ENCODE assay signal across 13 mouse cellular contexts in the genomic region with DNA sequence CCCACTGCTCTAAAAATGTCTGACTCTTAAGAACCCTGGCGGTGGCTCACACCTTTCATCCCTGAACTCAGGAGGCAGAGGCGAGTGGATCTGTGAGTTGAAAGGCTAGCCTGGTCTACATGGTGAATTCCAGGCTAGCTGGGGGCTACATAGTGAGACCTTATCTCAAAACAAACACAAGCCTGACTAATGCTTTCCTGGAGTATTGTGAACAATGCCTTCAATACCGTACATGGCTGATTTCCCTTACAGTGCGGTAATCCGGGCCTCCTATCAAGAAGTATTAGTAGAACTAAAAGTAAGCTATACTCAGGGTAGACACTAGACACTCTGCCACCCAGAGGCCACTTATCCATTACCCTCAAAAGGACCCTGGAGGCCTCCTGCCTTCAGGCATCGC. TPM values are rescaled to one million over a fixed set of nuclear protein-coding genes. Genes with fewer than 3 reads are reported as not detected.
DNase-seq lines count a peak whose midpoint lies in the region; ATAC-seq and TF ChIP-seq lines count a peak whose summit lies in the region.
"Had no signal": no experiment of that assay in that cellular context is flagged by ENCODE, and none has a peak within 500 bp of the region (broad histone marks: within the 10 kb centered on the region; RNA-seq: fewer than 3 reads in every experiment).

No protein-coding gene starts in this region.

- no peak overlapping the region for H3K9ac ChIP-seq in heart, adult 2 months (ENCODE audit: low read depth, low read length)
- H3K9ac ChIP-seq in intestine, embryonic 14.5 days (ENCODE audit: low read length) = no peak overlapping the region
- no peak overlapping the region for H3K9ac ChIP-seq in intestine, embryonic 15.5 days
- no peak overlapping the region for H3K9ac ChIP-seq in lung, embryonic 16.5 days (ENCODE audit: low read length)
- H3K9ac ChIP-seq: midbrain, embryonic 15.5 days had no signal

- no peak for TF ChIP-seq CTCF in heart, adult 2 months (IDR thresholded peaks at IDR 0.05)
- no peak for TF ChIP-seq CTCF in small intestine, adult 2 months (IDR thresholded peaks at IDR 0.05; ENCODE audit: extremely low read depth, insufficient read length, insufficient replicate concordance, low read depth, low read length)

- peaks cover 14% of the 10 kb centered on the region for H3K36me3 ChIP-seq in heart, adult 2 months (ENCODE audit: control insufficient read depth, insufficient read depth, low read length)
- H3K36me3 ChIP-seq in intestine, embryonic 14.5 days (ENCODE audit: control insufficient read depth, insufficient read depth, low read length) = no peaks in the 10 kb centered on the region
- no peaks in the 10 kb centered on the region for H3K36me3 ChIP-seq in intestine, embryonic 15.5 days
- no peaks in the 10 kb centered on the region for H3K36me3 ChIP-seq in lung, embryonic 16.5 days (ENCODE audit: control insufficient read depth, insufficient read depth, low read length)
- H3K36me3 ChIP-seq in small intestine, adult 2 months (ENCODE audit: control insufficient read depth, insufficient read depth, low read length) = no peaks in the 10 kb centered on the region
- H3K36me3 ChIP-seq: limb, embryonic 10.5 days; midbrain, embryonic 15.5 days had no signal

- no peaks in the 10 kb centered on the region for H3K9me3 ChIP-seq in intestine, embryonic 14.5 days (ENCODE audit: control insufficient read depth, low read length)
- H3K9me3 ChIP-seq in intestine, embryonic 15.5 days = no peaks in the 10 kb centered on the region
- H3K9me3 ChIP-seq in lung, embryonic 16.5 days (ENCODE audit: control insufficient read depth, low read length) = no peaks in the 10 kb centered on the region
- H3K9me3 ChIP-seq: limb, embryonic 10.5 days; midbrain, embryonic 15.5 days had no signal

- H3K27me3 ChIP-seq in heart, adult 2 months (ENCODE audit: control insufficient read depth, insufficient read depth, low read length) = no peaks in the 10 kb centered on the region
- H3K27me3 ChIP-seq in intestine, embryonic 14.5 days (replicated peaks; ENCODE audit: control insufficient read depth, insufficient read depth, low read length) = no peaks in the 10 kb centered on the region
- H3K27me3 ChIP-seq in intestine, embryonic 15.5 days (replicated peaks) = no peaks in the 10 kb centered on the region
- H3K27me3 ChIP-seq in lung, embryonic 16.5 days (ENCODE audit: control insufficient read depth, insufficient read depth, low read depth, low read length) = no peaks in the 10 kb centered on the region
- H3K27me3 ChIP-seq in small intestine, adult 2 months (ENCODE audit: control insufficient read depth, insufficient read depth, low read length) = no peaks in the 10 kb centered on the region
- H3K27me3 ChIP-seq: midbrain, embryonic 15.5 days had no signal

- DNase-seq in heart, adult 2 months = no peak
- DNase-seq in heart, adult 9 months (ENCODE audit: low spot score in 2 of 2) = no peak
- DNase-seq in intestine, embryonic 14.5 days (ENCODE audit: low spot score) = no peak
- DNase-seq in lung, adult 18-20 months = no peak
- no peak for DNase-seq in right cerebral cortex, postnatal 14 days
- DNase-seq: cerebellum, postnatal 14 days; right cerebral cortex, postnatal 25 days; thymus, postnatal 36 days had no signal

- H3K4me3 ChIP-seq in heart, adult 2 months = no peak overlapping the region
- no peak overlapping the region for H3K4me3 ChIP-seq in intestine, embryonic 14.5 days (ENCODE audit: low read depth, low read length)
- no peak overlapping the region for H3K4me3 ChIP-seq in intestine, embryonic 15.5 days (replicated peaks)
- H3K4me3 ChIP-seq in lung, embryonic 16.5 days (ENCODE audit: low read length) = no peak overlapping the region
- no peak overlapping the region for H3K4me3 ChIP-seq in small intestine, adult 2 months (ENCODE audit: low read depth, low read length)
- H3K4me3 ChIP-seq: limb, embryonic 10.5 days; midbrain, embryonic 15.5 days had no signal

- H3K4me1 ChIP-seq in heart, adult 2 months (ENCODE audit: control insufficient read depth, insufficient read depth, low read length) = peaks cover 18% of the 10 kb centered on the region
- no peaks in the 10 kb centered on the region for H3K4me1 ChIP-seq in intestine, embryonic 14.5 days (replicated peaks; ENCODE audit: control insufficient read depth, insufficient read depth, low read length)
- 0 out of 2 replicates have a peak, but pooled peaks cover 2% of the 10 kb centered on the region for H3K4me1 ChIP-seq in intestine, embryonic 15.5 days (replicated peaks)
- peaks cover 8% of the 10 kb centered on the region; the same call in 1 of the 2 replicates for H3K4me1 ChIP-seq in lung, embryonic 16.5 days (replicated peaks; ENCODE audit: control insufficient read depth, insufficient read depth, low read length)
- no peaks in the 10 kb centered on the region for H3K4me1 ChIP-seq in small intestine, adult 2 months (ENCODE audit: control insufficient read depth, insufficient read depth, insufficient read length, low read length)
- H3K4me1 ChIP-seq: midbrain, embryonic 15.5 days had no signal

- H3K4me2 ChIP-seq in intestine, embryonic 14.5 days (ENCODE audit: low read length) = no peak overlapping the region
- no peak overlapping the region for H3K4me2 ChIP-seq in intestine, embryonic 15.5 days (replicated peaks)
- H3K4me2 ChIP-seq in lung, embryonic 16.5 days (ENCODE audit: low read depth, low read length) = no peak overlapping the region
- H3K4me2 ChIP-seq: midbrain, embryonic 15.5 days had no signal

- TF ChIP-seq EP300 in heart, adult 2 months (IDR thresholded peaks at IDR 0.05; ENCODE audit: insufficient read depth, low read depth, low read length) = no peak

- H3K27ac ChIP-seq in heart, adult 2 months = peak overlapping the region; percentile 18
- H3K27ac ChIP-seq in intestine, embryonic 14.5 days (ENCODE audit: low read depth) = 0 out of 2 replicates have a peak overlapping the region, but pooled peaks have one; percentile 18
- no peak overlapping the region for H3K27ac ChIP-seq in intestine, embryonic 15.5 days
- H3K27ac ChIP-seq in lung, embryonic 16.5 days (ENCODE audit: low read length) = peak overlapping the region; percentile 76
- 0 out of 2 replicates have a peak overlapping the region, but pooled peaks have one; percentile 3 for H3K27ac ChIP-seq in small intestine, adult 2 months (ENCODE audit: insufficient read depth, low read depth, low read length)
- H3K27ac ChIP-seq: limb, embryonic 10.5 days; midbrain, embryonic 15.5 days had no signal

- intact Hi-C loops in heart, adult 2 months (cut with DNase I) = no loop called here

- no peaks in the 10 kb centered on the region for H3K79me2 ChIP-seq in heart, adult 2 months (replicated peaks; ENCODE audit: control insufficient read depth, insufficient read depth, low read length)

- ATAC-seq in intestine, embryonic 14.5 days (replicated peaks; ENCODE audit: low FRiP score, low TSS enrichment, low read depth) = no peak
- ATAC-seq in intestine, embryonic 15.5 days = no peak
- ATAC-seq in lung, embryonic 16.5 days (ENCODE audit: low read depth) = peak; percentile 29; the same call in 1 of the 2 replicates
- ATAC-seq: midbrain, embryonic 15.5 days had no signal

- WGBS in heart, adult 2 months = 64% methylated on average over 6 of the region's 6 CpGs
- 86% methylated on average over 6 of the region's 6 CpGs for WGBS in intestine, embryonic 14.5 days
- 80% methylated on average over 6 of the region's 6 CpGs for WGBS in intestine, embryonic 15.5 days
- 62% methylated on average over 6 of the region's 6 CpGs for WGBS in lung, embryonic 16.5 days
- WGBS in small intestine, adult 2 months = 81% methylated on average over 6 of the region's 6 CpGs

- TF ChIP-seq POLR2A in heart, adult 2 months (IDR thresholded peaks at IDR 0.05; ENCODE audit: insufficient read depth, low read depth, low read length) = no peak
- no peak for TF ChIP-seq POLR2A in small intestine, adult 2 months (IDR thresholded peaks at IDR 0.05; ENCODE audit: low read depth, low read length)

RNA-seq across cellular contexts. Expression of a gene that starts 16.9 kb away (rescaled TPM):
- total RNA-seq in heart, adult 2 months (2021) = 10 to 100 TPM; 12.3 to 13.3 TPM
- polyA plus RNA-seq in heart, adult 2 months (2012; rRNA removed) = 3.4 and 7.7 TPM in 2 replicates
- 4.2 TPM in 2 replicates for polyA plus RNA-seq in intestine, embryonic 14.5 days (2014; fragmentation: Nextera tagmentation; extraction: Ambion mirVana)
- 3.7 and 3.8 TPM in 2 replicates for polyA plus RNA-seq in intestine, embryonic 15.5 days (2015; fragmentation: Nextera tagmentation; extraction: Ambion mirVana)
- 8.8 and 9.3 TPM in 2 replicates for polyA plus RNA-seq in lung, embryonic 16.5 days (2015; fragmentation: Nextera tagmentation; extraction: Ambion mirVana)
- 0.56 and 0.79 TPM in 2 replicates for polyA plus RNA-seq in small intestine, adult 2 months (2012; rRNA removed)
